Mouse (Mus musculus): ENCODE measurements around the gene Trim7.
"Not testable (repeated sequence)": the region's sequence is repeated elsewhere in the genome, so short reads cannot be mapped to it uniquely, and the experiment has no call there.

The Trim7 gene

DNA sequence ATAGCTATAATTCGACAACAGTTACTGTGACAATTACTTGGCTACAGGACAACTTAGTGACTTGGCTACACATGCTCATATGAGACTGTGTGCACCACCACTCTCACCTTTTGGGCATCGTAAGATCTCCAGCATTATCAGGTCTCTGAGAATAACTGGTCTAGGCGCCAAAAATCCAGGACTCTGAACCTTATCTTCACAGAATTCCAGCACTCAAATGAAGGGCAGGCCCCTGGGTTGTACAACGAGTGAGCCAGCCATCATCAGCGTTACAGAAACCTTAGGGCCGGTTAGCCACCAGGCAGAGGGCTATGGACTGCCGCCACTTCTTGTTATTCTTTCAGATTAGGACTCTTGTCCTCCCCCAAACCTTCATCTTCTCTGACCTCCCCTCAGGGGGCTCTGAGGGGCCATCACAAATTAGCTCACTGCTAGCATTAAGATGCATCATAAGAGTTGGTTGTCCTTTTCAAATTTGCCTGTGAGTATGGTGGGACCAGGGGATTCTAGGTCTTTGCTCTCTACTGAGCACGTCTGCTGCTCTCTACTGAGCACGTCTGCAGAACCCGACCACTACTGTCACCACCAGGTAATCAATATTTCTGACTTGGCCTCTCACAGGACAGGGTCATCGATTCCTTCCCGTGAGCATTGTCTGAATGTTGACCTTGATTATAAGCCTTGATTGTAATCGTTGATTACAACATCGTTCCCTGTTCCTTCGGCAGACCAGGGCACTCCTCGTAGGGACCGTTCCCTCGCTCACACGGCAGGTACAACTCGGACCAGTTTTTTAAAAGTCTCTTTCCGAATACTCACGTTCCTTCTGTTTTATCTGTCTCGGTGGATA, 26.9 kb downstream of the Trim7 start:
- DNase-seq: no peak

DNA sequence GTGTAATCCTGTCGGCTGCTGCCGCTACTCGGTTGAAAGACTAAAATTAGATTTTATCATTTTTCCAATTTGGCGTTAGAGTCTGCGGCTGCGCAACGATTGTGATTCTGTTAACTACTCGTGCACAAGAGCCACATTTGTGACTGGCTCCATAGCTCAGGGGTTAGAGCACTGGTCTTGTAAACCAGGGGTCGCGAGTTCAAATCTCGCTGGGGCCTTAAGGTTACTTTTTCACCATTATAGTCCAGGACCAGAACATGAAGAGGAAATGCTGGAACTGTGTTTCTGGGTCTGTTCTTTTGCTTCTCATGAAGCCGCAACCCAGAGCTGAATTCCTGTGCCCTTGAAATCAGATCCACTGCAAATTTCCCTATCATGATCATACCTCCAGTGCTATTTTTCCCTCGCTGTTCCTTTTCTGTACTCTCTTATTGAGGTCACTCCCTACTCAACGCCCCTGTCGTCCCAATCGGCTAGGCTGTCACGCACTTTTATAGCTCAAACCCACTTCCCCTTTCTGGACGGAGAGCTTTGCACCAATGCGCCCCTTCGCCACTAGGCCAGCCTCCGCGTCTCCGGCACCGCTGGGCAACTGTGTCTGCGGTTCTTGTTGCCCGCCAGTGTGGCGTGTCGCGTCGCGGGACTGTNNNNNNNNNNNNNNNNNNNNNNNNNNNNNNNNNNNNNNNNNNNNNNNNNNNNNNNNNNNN, 27.7 kb downstream of the Trim7 start:
- peak; percentile 94 for DNase-seq

DNA sequence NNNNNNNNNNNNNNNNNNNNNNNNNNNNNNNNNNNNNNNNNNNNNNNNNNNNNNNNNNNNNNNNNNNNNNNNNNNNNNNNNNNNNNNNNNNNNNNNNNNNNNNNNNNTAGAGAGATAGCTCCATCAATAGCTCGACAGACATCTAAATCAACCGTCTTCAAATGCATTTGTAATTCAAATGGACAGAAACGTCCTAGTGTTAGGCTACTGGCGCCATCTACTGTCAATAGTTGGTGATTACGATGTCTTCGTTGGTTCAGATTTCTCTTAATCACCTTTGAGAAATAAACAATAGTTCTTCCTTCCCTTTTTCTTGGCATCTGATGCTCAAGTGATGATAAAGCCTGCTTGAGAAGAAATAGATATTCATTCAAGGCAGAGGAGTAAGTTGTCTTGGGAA, 33.1 kb downstream of the Trim7 start:
- DNase-seq: peak; percentile 59

DNA sequence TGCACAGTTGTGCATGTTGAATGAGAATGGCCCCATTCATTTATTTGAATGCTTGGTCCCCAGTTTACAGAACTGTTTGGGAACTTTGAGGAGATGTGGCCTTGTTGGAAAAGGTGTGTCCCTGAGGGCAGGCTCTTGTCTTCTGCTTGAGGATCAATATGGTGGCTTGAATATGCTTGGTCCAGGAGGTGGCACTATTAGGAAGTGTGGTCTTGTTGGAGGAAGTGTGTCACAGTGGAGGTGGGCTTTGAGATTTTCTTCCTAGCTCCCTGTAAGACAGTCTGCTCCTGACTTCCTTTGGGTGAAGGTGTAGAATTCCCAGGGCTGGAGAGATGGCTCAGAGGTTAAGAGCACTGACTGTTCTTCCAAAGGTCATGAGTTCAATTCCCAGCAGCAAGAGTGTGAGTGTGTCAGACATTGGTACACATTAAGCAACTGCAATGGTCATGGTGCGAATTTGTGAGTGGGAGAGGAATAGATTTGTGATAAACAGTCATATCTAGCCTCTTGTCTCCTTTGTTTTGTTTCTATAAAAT, 36.9 kb downstream of the Trim7 start:
- DNase-seq: no peak

DNA sequence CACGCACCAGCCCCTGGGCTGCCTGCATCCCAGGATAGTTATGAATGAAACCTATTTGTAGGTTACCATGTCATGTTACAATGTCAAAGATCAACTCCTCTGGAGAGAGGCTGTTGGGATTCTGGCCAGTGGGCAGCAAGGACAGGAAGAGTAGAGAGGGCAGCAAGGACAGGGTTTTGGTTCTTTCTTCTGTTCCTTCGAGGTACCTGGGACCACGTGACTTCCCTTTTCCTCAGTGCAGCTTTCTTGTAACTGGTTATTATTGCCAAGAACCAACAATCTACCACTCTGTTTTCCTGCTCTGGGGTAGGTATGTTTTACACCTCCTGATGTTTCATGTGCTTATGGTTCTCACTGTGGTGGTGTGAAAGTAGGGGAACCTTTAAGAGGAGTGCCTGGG, 37.9 kb downstream of the Trim7 start:
- DNase-seq: no peak

DNA sequence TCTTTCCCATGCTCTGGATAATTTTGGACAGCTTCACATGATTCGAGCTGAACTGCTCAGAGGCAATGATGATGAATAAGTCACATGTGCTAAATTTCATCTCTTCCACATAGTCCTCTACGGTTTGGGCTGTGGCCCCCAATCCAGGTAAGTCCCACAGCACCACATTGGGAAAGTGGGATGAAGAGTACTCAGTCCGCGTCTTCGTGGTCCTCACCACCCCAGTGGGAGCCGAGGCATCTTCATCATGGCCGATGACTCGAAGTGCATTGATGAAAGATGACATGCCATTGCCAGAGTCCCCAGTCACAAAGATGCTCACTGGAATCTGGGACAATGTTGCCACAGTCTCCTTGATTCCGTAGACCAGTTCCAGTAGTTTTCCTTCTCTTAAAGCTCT, 40.5 kb downstream of the Trim7 start:
- DNase-seq: no peak

DNA sequence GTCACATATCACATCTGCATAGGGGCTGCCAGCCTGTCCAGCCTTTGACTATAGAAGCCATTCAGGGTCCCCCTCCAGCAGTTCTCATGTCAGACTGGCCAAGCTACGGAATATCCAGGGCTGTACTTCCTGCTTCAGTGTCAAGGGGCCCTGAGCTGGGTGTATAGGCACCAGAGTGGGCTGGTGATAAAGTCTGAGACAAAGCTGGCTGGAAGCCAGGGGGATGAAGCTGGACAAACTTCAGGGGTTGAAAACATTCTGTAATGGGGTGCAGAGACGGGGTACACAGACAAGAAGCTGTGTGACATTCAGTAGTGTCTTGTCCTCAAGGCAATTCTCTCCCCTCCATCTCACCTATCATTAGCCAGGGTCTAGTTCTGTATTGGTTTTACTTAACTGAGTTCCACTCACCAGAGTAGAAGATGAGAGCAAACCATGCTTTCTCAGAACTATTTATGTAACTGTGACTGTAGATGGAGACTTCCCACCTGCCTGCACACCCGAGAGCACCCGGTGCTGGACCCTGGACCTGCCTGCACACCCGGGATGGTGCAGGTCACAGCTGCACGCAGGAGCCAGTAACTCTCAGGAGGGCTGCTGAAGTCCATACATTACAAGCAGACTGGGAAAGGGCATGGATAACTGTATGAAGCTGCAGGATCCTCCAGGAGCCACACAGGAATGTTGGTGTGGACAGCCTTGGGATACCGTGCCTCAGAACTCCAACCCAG, 43.6 kb downstream of the Trim7 start:
- DNase-seq: no peak

DNA sequence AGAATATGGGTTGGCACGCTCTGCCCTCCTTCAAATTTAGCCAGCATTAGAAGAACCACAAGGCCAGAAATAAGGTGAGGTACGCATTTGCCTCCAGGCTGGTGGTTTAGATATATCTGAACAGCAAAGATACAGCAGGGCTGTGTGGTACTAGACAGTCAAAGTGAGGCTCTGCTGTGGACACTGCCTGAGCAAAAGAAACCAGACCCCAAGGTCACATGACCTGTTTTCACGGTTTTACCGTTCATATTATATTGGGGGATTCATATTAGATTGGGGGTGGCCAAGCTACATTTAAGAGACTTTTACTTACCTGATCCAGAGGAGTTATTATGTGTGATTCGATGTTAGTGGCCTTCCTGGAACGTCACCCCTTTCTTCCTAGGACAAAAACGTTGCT, 44.8 kb downstream of the Trim7 start:
- no peak for DNase-seq

DNA sequence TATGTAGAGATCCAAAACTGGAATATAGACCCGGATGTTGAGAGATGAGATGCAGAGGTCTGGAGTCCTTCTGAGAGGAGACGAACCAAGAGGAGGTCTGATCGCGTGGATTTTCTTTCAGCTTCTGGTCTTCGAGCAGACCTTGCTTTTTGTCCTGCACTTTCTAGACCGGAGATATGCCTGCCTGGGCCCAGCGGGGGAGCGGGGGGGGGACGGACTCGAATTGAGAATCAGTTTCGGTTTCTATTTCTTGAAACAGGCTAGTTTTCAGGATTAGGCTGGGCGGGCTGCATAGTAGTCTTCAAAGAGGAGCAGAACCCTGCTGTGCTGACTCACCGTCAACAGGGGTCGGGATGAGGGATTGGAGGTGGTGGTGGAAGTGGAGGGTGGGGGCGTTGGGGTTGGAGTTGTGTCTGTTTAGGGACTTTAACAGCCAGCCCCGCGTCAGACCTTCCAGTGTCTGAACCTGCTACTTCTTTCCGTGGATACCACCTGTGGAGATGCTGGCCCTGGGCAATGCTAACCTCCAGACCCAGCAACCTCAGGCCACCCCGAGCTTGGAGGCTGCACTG, 45.3 kb downstream of the Trim7 start, which contains the start of gene Irgm1:
TSS of gene Irgm1 (minus strand) at position 483 of the 572 bp plus-strand sequence.
- DNase-seq: no peak

DNA sequence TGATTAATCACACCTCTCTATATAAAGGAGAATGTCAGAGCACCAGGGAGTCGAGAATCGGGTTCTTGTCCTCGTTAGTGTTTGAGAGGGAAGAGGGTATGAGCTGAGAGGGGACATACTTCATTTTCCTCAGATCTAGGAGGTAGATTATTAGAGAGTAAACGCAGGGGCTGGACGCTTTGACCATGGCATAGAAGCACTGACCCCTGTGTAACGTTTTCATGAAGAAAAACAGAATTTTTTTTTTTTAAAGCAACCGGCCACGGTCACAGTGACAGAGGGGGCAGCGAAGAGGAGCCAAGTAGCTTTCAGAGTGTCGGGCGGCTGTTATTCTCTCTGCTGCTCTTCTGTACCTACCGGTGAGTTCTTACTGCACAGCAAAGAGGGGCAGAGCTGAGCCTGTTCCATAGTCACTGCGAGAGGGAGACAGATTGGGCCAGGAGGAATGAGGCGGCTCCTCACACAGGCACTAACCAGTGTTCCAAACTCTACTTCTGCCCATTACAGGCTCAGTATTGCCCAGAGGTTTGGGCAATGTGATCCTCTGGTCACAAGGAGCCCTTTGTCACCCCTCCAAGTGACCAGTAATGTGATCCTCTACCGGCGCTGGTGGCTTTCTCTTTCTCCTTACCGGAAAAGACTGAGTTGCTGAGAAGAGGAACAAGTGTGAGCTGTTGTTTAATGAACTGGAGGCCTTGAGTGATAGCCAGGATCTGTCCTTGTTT, 46.0 kb downstream of the Trim7 start:
- DNase-seq: no peak

DNA sequence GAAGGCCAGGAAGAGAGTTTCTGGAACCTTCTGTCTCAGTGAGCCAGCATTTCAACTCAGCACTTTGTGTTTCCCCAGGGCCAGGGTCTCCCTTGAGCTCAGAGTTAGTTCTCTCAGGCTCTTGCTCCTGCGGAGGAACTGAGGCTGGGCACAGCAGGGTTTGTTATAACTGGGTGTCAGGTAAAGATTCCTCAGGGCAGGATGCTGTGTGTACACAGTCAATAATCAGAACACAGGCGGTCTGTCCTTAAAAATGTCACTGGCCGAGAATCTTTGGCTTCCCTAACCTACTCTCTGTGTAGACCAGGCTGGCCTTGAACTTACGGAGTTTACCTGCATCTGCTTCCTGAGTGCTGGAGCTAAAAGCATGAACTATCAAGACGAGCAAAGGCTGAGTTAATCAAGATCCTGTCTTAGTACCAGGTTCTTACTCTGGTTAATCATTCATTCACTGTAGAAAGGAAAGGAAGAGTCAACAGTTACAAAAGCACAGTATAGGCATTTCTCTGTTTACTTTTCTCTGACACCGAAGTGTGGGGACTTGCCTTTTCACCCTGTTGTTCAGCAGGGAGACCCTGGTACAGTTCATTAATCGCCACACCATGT, 46.9 kb downstream of the Trim7 start:
- no peak for DNase-seq

DNA sequence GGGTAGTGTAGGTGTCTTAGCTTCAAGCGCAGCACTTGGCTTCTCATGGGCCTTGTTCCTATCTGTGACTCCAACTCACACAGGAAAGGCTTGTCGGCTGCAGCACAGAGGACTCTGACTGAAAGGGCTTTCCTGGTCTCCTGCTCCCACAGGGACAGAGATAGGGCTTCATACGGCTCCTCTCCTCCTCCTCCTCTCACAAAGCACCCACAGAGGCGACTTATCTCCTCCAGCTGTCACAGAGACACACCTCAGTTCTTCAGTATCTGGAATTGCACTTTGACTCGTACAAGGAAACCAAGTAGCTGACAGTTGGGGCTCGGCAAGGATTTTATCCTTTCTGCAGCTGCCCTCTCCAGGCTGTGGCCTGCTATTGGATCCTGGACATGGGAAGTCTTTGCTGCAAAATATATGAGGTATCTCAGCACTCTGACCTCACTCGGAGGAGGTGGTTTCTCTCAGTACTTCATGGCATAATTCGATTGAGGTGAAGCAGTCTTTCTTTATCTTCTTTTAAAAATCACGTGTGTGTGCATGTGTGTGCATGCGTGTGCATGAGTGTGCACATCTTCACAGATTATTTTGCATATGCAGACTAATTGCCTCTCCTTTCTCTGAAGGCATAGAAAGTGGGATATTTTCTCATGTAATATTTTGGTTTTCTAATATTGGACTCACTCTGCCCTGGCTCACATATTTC, 47.8 kb downstream of the Trim7 start:
- DNase-seq: no peak

DNA sequence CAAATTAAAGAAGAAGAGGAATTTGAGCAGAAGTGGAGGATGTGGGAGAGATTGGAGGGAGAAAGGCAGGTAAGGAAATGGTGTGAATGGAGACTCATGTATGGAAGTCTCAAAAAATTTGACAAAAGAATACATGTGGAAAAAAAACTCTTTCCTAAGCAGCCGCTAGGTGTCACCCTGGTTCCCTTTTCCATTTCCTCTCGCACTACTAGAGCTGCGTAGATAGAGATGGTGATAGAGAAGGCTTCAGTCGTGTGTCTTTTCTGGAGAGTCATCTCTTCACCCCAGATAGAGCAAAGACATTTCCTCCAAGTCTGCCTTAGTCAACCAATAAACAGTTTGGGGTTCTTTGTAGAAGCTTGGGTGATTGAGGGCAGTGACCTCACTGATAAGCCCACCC, 48.5 kb downstream of the Trim7 start:
- peak; percentile 47 for DNase-seq

DNA sequence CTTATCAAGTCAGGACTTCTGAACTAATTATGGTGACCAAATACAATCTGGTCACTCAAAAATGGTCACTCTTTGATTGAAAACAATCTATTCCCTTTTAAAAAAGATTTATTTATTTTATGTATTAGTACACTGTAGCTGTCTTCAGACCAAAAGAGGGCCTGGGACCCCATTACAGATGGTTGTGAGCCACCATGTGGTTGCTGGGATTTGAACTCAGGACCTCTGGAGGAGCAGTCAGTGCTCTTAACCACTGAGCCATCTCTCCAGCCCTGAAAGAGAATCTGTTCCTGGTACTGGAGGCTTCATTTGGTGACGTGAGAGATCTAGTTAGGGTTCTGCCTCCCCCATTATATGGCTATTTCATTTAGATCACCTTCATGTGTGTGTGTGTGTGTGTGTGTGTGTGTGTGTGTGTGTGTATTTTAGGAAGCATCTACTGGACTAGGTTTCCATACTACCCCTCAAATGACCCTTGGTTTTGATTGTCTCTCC, 49.5 kb downstream of the Trim7 start:
- not testable (repeated sequence) for DNase-seq

DNA sequence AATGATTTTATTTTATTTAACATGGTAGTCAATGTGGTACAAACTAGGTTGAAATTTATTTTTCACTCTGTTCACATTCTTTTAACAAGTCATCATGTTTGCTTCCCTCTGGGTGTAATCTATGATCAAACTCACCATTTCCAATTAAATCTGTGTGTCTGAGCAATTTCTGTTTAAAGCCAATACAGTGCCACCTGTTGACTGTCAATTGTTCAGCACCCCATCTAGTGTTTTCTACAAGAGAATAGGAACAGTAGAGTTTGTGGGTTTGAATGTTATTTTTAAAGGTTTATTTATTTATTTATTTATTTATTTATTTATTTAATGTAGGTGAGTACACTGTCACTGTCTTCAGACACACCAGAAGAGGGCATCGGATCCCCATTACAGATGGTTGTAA, 50.7 kb downstream of the Trim7 start:
- no peak for DNase-seq

DNA sequence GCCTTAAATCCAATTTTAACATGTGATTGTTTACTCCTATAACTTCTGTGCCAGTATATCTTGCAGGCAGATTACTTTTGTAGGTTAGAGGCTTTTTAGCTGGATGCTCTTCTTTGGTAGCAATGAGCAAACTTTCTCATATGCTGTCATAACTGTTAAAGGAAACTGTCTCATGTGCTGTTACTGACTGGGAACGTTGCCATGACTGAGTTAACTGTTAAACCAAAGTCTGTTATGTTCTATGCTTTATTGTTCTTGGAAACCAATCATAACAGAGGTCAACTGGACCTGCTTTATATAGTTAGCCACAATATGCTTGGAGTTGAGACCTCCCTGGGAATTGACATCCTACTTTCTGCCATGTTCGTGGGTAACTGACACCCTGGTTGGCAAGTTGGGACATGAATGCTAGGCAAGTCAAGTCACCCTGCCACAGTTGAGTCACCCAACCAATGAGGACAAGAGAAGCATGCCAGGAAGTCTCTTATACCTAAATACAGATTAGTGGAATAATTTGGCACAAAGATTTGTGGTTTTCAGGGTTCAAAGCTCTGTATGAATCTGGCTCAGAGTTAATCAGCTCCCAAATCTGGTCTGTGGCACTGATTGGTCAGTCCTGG, 73.0 kb downstream of the Trim7 start:
- DNase-seq: no peak

DNA sequence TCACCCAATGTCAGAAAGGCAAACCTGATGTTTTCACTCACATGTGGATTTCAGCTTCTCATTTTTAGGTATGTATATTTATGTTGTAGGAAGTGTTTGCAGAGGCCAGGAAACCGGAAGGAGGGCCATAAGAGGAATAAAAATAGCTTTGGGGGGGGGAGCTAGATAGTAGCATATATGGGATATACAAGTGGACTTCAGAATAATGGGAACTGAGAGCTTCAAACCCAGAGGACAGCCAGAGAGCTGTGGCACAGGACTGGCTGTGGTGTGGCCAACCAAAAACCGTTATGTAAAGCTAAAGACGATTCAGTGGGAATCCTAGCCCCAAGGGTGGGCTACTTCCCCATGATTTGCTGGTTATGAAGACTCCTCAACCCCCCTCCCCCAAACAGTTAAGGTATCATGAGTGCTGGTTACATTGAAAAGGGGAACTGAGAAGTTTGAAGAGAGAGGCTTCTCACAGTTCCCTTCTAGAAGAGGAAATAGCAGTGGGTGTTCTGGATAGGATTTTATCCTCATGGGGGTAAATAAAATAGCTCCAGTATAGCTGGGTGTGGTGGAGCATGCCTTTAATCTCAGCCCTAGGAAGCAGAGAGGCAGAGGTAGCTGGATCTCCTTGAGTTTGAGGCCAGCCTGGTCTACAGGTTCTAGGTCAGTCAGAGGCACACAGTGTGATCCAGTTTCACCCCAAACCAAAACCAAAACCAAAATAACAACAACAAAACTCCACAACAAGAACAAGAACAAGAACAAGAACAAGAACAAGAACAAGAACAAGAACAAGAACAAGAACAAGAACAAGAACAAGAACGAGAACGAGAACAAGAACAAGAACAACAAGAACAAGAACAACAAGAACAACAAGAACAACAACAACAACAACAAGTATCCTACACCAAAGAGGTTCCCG, 75.0 kb downstream of the Trim7 start:
- not testable (repeated sequence) for DNase-seq

DNA sequence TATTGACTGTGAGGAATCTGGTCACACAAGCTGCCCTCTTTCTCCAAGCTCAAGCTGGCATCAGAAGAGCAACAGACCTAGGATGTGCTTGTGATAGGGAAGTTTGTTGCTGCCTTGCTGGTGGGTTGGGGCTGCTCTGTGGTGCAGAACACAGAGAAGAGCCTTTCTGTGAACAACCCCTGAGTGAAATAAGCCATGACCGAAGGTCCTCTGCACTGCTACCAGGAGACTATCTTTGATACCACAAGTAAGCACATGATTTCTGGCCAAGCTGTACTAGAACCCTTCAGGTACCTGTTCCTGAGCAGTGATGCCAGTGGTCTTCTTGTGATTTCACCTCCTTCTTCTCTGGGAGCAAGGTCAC, 75.6 kb downstream of the Trim7 start:
- DNase-seq: not testable (repeated sequence)

Data from cerebellum, adult 8-10 months (tissue).